Mouse (Mus musculus) lung, postnatal 0 days (tissue): ENCODE data around the gene Vegfa.

Source experiments
- CTCF ChIP-seq: IDR thresholded peaks from 2 replicates; pipeline ENCODE4 v1.5.1; 2016; ENCODE audit warnings: antibody characterized with exemption, mild to moderate bottlenecking
- EP300 ChIP-seq: IDR thresholded peaks from 2 replicates; pipeline ENCODE4 v1.6.1; 2016; ENCODE audit warnings: antibody characterized with exemption, mild to moderate bottlenecking, control low read depth

- TF ChIP-seq CTCF (no peak), EP300 (no peak)
Measured at GRCm38 (mm10) chr17:46015967-46016366, 16.2 kb downstream of the Vegfa start.
